Mouse (Mus musculus) forebrain, embryonic 10.5 days (tissue): ENCODE data around the gene Slc25a18. TPM values are rescaled to one million over a fixed set of nuclear protein-coding genes. Genes with fewer than 3 reads are reported as not detected.
A peak's percentile ranks its signal among the peaks of the same experiment; 100 is the strongest.

Experiments
- DNase-seq: peaks from one replicate; pipeline ENCODE4 v3.0.0-alpha.2; 2017; ENCODE audit warnings: low spot score; ENCODE audit errors: extremely low spot score
- H3K27ac ChIP-seq: fragments of 300-500 bp; sonication (generic); 2 replicates; pipeline ENCODE4 v1.5.1; 2016; ENCODE audit warnings: mild to moderate bottlenecking
- H3K27me3 ChIP-seq: fragments of 300-500 bp; sonication (generic); 2 replicates; pipeline ENCODE4 v1.6.1; 2016; ENCODE audit warnings: mild to moderate bottlenecking; ENCODE audit not compliant: poor library complexity, severe bottlenecking
- H3K36me3 ChIP-seq: fragments of 300-500 bp; sonication (generic); replicated peaks from 2 replicates; pipeline ENCODE4 v1.6.1; 2016; ENCODE audit warnings: mild to moderate bottlenecking, moderate library complexity
- H3K4me1 ChIP-seq: fragments of 300-500 bp; sonication (generic); 2 replicates; pipeline ENCODE4 v1.6.1; 2016
- H3K4me3 ChIP-seq: fragments of 300-500 bp; sonication (generic); 2 replicates; pipeline ENCODE4 v1.5.1; 2016; ENCODE audit warnings: mild to moderate bottlenecking, moderate library complexity
- H3K9me3 ChIP-seq: fragments of 300-500 bp; sonication (generic); 2 replicates; pipeline ENCODE4 v1.6.1; 2016; ENCODE audit warnings: mild to moderate bottlenecking, moderate library complexity
- WGBS: fragments of 180-500 bp; shearing (Covaris S2); methylation state at CpG from one replicate; pipeline ENCODE4 v1.1.7; 2016; 5-methylcytosine and 5-hydroxymethylcytosine counted together
- polyA plus RNA-seq: library from polyadenylated mRNA; unstranded; fragments of >200 nt; fragmentation: Nextera tagmentation; extraction: Ambion mirVana; gene quantifications from 2 replicates; pipeline ENCODE4 v1.2.1, GENCODE M21; 2016

Gene Slc25a18
- polyA plus RNA-seq = 0.14 and 0.29 TPM in 2 replicates

- no peak within 1 kb of the TSS for H3K4me3 ChIP-seq
- peak within 1 kb of the TSS; percentile 71 for H3K27ac ChIP-seq
- H3K27me3 ChIP-seq = no peaks in the 10 kb centered on the region
- H3K9me3 ChIP-seq = no peaks in the 10 kb centered on the region
- H3K4me1 ChIP-seq = peaks cover 20% of the 10 kb centered on the region
- DNase-seq = no peak
- peaks cover 42% of the 10 kb centered on the region for H3K36me3 ChIP-seq
- WGBS = 72% methylated on average over 5 of the region's 5 CpGs
These were observed at the start of gene Slc25a18 for GRCm38 (mm10) chr6:120773149-120773628. Gene Slc25a18, plus strand, starts transcription at chr6:120773578.

DNA sequence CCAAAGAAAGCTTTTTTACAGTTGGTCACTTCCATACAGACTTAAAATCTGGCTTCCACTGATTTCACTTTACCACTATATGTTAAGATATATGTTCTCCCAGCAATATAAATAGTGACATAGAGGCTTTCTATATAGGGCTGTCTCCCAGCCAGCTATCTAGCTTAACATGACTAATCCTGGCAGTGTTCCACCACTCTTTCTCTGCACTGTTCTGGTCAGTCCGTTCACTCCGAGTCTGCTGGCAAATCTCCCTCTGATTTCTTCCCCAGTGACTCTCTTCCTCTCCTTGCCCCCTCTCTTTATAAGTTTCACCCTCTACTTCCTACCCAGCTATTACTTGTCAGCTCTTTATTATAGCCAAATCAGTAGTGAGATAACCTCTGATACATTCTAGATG lies 47.4 kb upstream of the Slc25a18 start:
- WGBS = 93% methylated on average over 2 of the region's 2 CpGs
- Histone ChIP-seq H3K4me3 (no peak overlapping the region), H3K4me1 (no peaks in the 10 kb centered on the region), H3K27me3 (no peaks in the 10 kb centered on the region), H3K36me3 (peaks cover 14% of the 10 kb centered on the region), H3K9me3 (no peaks in the 10 kb centered on the region), H3K27ac (no peak overlapping the region)
- no peak for DNase-seq

DNA sequence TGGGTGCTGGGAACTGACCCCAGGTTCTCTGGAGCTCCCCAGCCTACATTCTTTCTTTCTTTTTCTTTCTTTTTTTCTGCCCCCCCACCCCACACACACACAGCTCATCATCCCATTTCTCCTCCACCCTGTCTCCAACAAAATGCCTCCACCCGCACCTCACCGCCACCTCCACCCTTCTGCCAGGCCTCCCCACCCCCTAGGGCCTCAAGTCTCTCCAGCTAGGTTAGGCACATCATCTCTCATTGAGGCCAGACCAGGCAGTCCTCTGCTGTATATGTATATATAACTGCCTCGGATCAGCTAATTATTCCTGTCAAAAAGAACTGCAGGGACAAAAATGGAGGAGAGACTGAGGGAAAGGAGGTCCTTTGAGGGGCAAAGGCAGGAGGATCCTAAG lies 37.4 kb upstream of the Slc25a18 start:
- H3K27me3 ChIP-seq = no peaks in the 10 kb centered on the region
- H3K36me3 ChIP-seq = peaks cover 56% of the 10 kb centered on the region
- 89% methylated on average over 3 of the region's 3 CpGs for WGBS
- no peaks in the 10 kb centered on the region for H3K4me1 ChIP-seq
- DNase-seq = no peak
- no peak overlapping the region for H3K4me3 ChIP-seq
- H3K9me3 ChIP-seq = no peaks in the 10 kb centered on the region
- no peak overlapping the region for H3K27ac ChIP-seq

GRCm38 (mm10) chr6:120736566-120736965 lies 36.8 kb upstream of the Slc25a18 start:
- 91% methylated on average over 3 of the region's 3 CpGs for WGBS
- peaks cover 57% of the 10 kb centered on the region for H3K36me3 ChIP-seq
- H3K4me3 ChIP-seq = no peak overlapping the region
- DNase-seq = no peak
- H3K4me1 ChIP-seq = no peaks in the 10 kb centered on the region
- no peaks in the 10 kb centered on the region for H3K27me3 ChIP-seq
- no peak overlapping the region for H3K27ac ChIP-seq
- H3K9me3 ChIP-seq = no peaks in the 10 kb centered on the region

DNA sequence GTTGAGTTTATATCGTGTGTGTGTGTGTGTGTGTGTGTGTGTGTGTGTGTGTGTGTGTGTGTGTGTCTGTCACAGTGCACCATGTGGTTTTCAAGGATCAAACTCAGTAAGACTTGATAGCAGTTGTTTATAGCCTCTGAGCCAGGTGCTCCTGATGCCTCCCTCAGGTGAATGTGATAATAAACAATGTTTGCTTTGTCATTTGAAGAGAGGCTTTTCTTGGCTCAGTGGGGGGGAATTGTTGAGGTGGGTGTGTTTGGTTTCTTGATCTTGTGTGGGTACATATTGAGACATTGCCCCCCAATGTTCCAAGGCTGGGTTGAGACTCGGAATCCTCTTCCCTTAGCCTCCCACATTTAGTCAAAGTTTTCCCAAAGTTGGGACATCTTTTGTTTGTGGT lies 30.2 kb upstream of the Slc25a18 start:
- Histone ChIP-seq H3K27me3 (no peaks in the 10 kb centered on the region), H3K4me3 (no peak overlapping the region), H3K27ac (no peak overlapping the region), H3K4me1 (no peaks in the 10 kb centered on the region), H3K36me3 (peaks cover 37% of the 10 kb centered on the region), H3K9me3 (no peaks in the 10 kb centered on the region)
- WGBS = 82% methylated on average over 2 of the region's 2 CpGs
- no peak for DNase-seq

DNA sequence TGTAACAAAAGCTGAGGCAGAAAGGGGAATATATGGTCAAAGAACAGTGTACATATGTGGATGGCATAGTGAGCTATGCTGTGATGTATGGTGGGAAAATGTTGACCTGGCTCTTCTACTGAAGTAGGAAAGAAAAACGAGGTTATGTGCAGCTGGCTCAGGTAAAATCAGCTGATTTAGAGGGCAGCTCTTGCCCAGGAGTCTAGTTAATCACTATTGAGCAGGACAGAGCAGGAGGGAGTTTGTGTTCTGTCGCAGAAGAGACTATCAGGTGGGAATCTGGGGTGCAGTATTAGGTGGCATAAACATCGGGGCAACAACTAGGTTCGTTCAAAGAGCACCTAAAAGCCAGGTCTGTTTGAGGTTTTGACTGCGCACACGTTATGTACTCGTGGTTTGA lies 29.1 kb upstream of the Slc25a18 start:
- peaks cover 38% of the 10 kb centered on the region for H3K36me3 ChIP-seq

GRCm38 (mm10) chr6:120746416-120746815 lies 27.0 kb upstream of the Slc25a18 start:
- H3K27me3 ChIP-seq = no peaks in the 10 kb centered on the region
- no peaks in the 10 kb centered on the region for H3K4me1 ChIP-seq
- no peaks in the 10 kb centered on the region for H3K9me3 ChIP-seq
- no peak overlapping the region for H3K27ac ChIP-seq
- WGBS = 88% methylated on average over 2 of the region's 2 CpGs
- no peak for DNase-seq
- H3K4me3 ChIP-seq = no peak overlapping the region
- peaks cover 53% of the 10 kb centered on the region for H3K36me3 ChIP-seq

More for the DNA sequence above, 29.1 kb upstream of the Slc25a18 start:
- Histone ChIP-seq H3K4me3 (no peak overlapping the region), H3K27me3 (no peaks in the 10 kb centered on the region), H3K4me1 (no peaks in the 10 kb centered on the region), H3K27ac (no peak overlapping the region), H3K9me3 (no peaks in the 10 kb centered on the region)
- DNase-seq = no peak
- 90% methylated on average over 7 of the region's 7 CpGs for WGBS

DNA sequence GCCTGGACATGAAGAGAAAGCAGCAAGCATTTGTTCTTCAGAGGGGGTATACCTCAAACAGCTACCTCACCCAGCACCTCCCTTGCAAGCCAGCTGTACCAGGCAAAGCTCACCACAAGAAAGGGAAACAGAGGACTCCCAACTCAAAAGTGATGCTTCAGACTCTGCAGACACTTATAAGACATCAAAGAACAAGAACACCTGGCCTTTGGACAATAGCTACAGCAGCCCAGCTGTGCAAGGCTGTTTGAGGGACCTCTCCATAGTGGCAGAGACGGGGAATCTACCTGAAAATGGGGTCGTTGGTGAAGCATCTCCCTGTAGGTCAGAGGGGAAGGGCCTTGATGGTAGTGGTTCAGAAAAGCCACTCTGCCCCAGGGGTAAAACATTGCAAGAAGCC lies 12.2 kb upstream of the Slc25a18 start:
- Histone ChIP-seq H3K4me3 (no peak overlapping the region), H3K9me3 (no peaks in the 10 kb centered on the region), H3K4me1 (no peaks in the 10 kb centered on the region), H3K27me3 (no peaks in the 10 kb centered on the region), H3K36me3 (peaks cover 100% of the 10 kb centered on the region), H3K27ac (no peak overlapping the region)
- WGBS = 87% methylated on average over 2 of the region's 2 CpGs
- no peak for DNase-seq

GRCm38 (mm10) chr6:120769972-120770371 lies 3.4 kb upstream of the Slc25a18 start:
- Histone ChIP-seq H3K9me3 (no peaks in the 10 kb centered on the region), H3K4me1 (peaks cover 20% of the 10 kb centered on the region), H3K27me3 (no peaks in the 10 kb centered on the region), H3K36me3 (peaks cover 62% of the 10 kb centered on the region), H3K27ac (no peak overlapping the region), H3K4me3 (no peak overlapping the region)
- no peak for DNase-seq
- WGBS = 87% methylated on average over 1 of the region's 1 CpGs

GRCm38 (mm10) chr6:120771366-120771765 lies 2.0 kb upstream of the Slc25a18 start:
- H3K4me1 ChIP-seq = peaks cover 20% of the 10 kb centered on the region
- 78% methylated on average over 1 of the region's 1 CpGs for WGBS
- no peaks in the 10 kb centered on the region for H3K27me3 ChIP-seq
- peaks cover 54% of the 10 kb centered on the region for H3K36me3 ChIP-seq
- no peak overlapping the region for H3K4me3 ChIP-seq
- DNase-seq = no peak
- no peaks in the 10 kb centered on the region for H3K9me3 ChIP-seq
- H3K27ac ChIP-seq = no peak overlapping the region

- no peaks in the 10 kb centered on the region for H3K27me3 ChIP-seq
- no peak for DNase-seq
- peaks cover 50% of the 10 kb centered on the region for H3K36me3 ChIP-seq
- H3K4me3 ChIP-seq = no peak overlapping the region
- peaks cover 20% of the 10 kb centered on the region for H3K4me1 ChIP-seq
- no peak overlapping the region for H3K27ac ChIP-seq
- no peaks in the 10 kb centered on the region for H3K9me3 ChIP-seq
These were observed 1.4 kb upstream of the Slc25a18 start for GRCm38 (mm10) chr6:120772025-120772424.

- no peaks in the 10 kb centered on the region for H3K9me3 ChIP-seq
- peaks cover 20% of the 10 kb centered on the region for H3K4me1 ChIP-seq
- no peaks in the 10 kb centered on the region for H3K27me3 ChIP-seq
- peak overlapping the region; percentile 71; the same call in 1 of the 2 replicates for H3K27ac ChIP-seq
- no peak for DNase-seq
- WGBS = 91% methylated on average over 6 of the region's 6 CpGs
- H3K4me3 ChIP-seq = no peak overlapping the region
- H3K36me3 ChIP-seq = peaks cover 37% of the 10 kb centered on the region
These were observed 385 bp downstream of the Slc25a18 start for GRCm38 (mm10) chr6:120773763-120774162.

DNA sequence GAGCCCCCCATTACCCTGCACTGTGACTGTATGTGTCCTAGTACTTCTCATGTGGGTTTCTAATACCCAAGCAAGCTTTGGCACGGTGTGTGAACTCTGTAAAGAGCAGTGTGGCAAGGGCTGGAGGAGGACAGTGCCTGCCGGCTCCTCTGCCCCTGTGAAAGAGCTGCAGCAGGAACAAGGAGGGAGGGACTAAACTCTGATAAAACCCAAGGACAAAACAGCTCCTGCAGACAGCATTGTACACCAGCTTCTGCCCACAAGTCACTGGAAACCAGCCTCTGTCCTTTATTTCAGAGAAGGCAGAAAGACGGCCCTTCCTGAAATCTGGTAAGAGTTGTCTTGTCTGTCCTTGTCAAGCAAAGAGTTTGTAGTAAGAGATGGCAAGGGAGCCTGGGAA lies 2.9 kb downstream of the Slc25a18 start:
- no peaks in the 10 kb centered on the region for H3K27me3 ChIP-seq
- no peak overlapping the region for H3K4me3 ChIP-seq
- no peaks in the 10 kb centered on the region for H3K9me3 ChIP-seq
- H3K36me3 ChIP-seq = peaks cover 15% of the 10 kb centered on the region
- peaks cover 20% of the 10 kb centered on the region for H3K4me1 ChIP-seq
- DNase-seq = no peak
- 90% methylated on average over 3 of the region's 3 CpGs for WGBS
- H3K27ac ChIP-seq = no peak overlapping the region

DNA sequence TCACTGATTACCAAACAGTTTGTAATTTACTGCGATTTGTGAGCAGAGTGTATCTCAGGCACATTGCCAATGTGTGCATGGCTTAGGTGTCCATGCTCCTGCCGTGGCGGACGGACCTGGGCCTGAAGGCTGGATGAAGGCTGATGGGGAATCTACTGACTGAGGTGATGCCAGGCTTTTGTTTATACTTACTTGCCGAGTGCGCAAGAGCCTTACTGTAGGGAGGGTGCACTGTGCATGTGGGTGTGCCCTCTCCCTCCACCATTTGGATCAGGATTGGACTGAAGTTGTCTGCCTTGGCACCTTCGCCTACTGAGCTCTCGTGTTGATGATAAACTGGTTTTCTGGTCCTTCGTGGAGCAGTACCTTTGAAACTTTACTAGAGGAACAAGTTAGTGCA lies 4.2 kb downstream of the Slc25a18 start:
- Histone ChIP-seq H3K36me3 (peaks cover 9% of the 10 kb centered on the region), H3K27ac (no peak overlapping the region), H3K27me3 (no peaks in the 10 kb centered on the region), H3K9me3 (no peaks in the 10 kb centered on the region), H3K4me1 (peaks cover 15% of the 10 kb centered on the region), H3K4me3 (no peak overlapping the region)
- DNase-seq = no peak
- 91% methylated on average over 9 of the region's 9 CpGs for WGBS
